Mouse (Mus musculus) adrenal gland, postnatal 10 days (tissue): ENCODE results near the gene Ppp3r1. TPM values are rescaled to one million over a fixed set of nuclear protein-coding genes. Genes with fewer than 3 reads are reported as not detected.
"Not testable (repeated sequence)": the region's sequence is repeated elsewhere in the genome, so short reads cannot be mapped to it uniquely, and the experiment has no call there.

Experiments
- DNase-seq: peaks from one replicate; pipeline ENCODE4 v3.0.0; 2021; ENCODE audit warnings: mixed read lengths
- total RNA-seq, 2 experiments: library from RNA; stranded (reverse); gene quantifications; 2 replicates each; pipeline ENCODE4 v1.2.3; 2021

Ppp3r1 gene
- total RNA-seq, 2 experiments from 2014 or later, result 89.5 to 97.4 TPM

- DNase-seq, result no peak
Observed at GRCm38 (mm10) chr11:17199840-17200501, 40.9 kb downstream of the Ppp3r1 start.

- no peak for DNase-seq
Observed at GRCm38 (mm10) chr11:17200936-17201335, 41.9 kb downstream of the Ppp3r1 start.

DNA sequence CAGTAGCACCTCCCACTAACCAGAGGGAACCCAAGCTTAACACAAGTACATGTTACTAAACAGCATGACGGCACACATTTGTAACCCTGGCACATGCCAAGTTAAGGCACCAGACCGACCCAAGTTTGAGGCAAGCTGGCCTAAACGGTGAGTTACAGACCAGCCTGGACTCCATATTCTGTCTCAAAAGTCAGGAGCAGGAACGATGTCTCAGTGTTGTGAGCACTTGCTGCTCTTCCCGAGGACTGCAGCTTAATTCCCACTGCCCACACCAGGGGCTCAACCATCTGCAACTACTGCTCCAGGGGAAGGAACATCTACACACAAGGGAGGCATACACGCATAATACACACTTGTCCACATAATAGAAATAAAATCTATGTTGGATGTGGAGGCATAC is 43.4 kb downstream of the Ppp3r1 start:
- no peak for DNase-seq

DNA sequence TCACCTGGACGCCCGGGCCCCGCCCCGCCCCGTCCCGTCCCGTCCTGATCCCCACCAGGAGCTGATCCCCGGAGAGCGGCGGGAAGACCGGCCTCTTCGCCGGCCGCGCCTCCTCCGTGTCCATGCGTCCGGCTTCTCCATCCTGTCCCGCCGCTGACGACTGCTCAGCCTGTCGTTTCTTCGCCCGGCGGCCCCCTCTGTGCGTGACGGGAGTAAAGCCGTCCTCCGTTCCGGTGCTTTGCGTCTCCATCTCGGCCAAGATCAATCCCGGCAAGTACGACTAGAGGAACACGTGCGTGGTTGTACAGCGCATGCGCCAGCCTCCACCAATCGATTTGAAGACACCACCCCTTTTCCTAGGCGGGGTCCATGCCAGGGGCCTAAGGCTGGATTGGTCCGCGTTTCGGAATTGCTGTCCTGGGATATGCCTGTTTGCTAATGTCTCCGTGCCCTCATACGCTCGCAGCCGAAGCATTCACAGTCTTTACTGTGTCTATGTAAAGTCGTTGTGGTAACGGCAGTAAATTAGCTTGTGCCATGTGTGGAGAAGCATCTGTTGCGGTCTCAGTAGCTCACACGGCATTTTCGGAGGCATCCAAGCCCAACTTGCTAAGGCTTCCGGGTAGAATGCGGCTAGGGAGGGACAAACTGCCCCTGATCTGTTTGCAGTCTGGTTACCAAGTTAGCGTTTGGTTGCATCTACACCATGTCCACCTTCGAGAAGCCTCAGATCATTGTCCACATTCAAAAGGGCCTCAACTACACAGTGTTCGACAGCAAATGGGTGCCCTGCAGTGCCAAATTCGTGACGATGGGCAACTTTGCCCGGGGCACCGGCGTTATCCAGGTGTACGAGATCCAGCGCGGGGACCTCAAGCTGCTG is 52.4 kb downstream of the Ppp3r1 start, which contains the start of gene Pno1:
Pno1 (minus strand) TSS at position 311 of the 883 bp plus-strand sequence.
- peak; percentile 96 for DNase-seq

GRCm38 (mm10) chr11:17212141-17212495 is 53.1 kb downstream of the Ppp3r1 start:
- no peak for DNase-seq

- DNase-seq, result no peak
Observed at GRCm38 (mm10) chr11:17212903-17213509, 53.9 kb downstream of the Ppp3r1 start.

- DNase-seq, result no peak
Observed at GRCm38 (mm10) chr11:17215475-17215874, 56.4 kb downstream of the Ppp3r1 start.

DNA sequence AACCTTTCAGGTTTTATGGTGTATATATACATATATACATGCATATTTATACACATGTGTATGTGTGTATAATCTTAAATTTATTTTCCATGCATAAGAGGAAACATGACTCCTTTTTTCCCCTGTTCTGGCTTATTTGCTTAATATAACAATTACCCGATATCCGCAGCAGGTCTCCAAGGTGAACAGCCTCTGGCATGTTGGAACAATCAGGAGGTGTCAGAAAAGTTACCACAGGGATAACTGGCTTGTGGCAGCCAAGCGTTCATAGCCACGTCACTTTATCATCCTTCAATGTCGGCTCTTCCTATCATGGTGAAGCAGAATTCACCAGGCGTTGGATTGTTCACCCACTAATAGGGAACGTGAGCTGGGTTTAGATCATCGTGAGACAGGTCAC is 62.1 kb downstream of the Ppp3r1 start:
- DNase-seq, result no peak

GRCm38 (mm10) chr11:17232792-17233191 is 73.7 kb downstream of the Ppp3r1 start:
- DNase-seq, result no peak

- DNase-seq, result no peak
Observed at GRCm38 (mm10) chr11:17236449-17237037, 77.5 kb downstream of the Ppp3r1 start.

GRCm38 (mm10) chr11:17238598-17238997 is 79.5 kb downstream of the Ppp3r1 start:
- DNase-seq, result not testable (repeated sequence)

DNA sequence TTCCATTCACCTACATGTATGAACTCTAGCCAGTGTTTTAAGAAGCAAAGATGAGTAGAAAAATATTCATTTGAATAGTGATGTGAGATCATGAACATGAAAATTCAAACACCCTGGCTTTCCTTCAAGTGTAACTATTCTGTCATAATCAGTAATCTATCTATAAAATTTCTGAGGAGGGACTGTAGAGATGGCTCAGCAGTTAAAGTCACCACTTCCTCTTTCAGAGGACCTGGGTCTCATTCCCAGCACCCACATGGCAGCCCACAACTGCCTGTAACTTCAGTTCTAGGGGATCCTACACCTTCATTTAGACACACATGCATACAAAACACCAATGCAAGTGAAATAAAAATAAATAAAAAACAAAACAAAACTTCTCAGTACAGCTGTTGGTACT is 89.7 kb downstream of the Ppp3r1 start:
- DNase-seq, result no peak

Other genes with a start within 250 kb of the Ppp3r1 start
- gene Fbxo48, start 207.9 kb upstream of the Ppp3r1 start, total RNA-seq, result 1 to 10 TPM; 1.3 to 2.1 TPM
- gene Cnrip1, start 107.7 kb upstream of the Ppp3r1 start, total RNA-seq, result 10 to 100 TPM; 16.1 to 22.2 TPM
- 1 to 10 TPM; 4.8 to 5.4 TPM for gene Plek, start 106.9 kb upstream of the Ppp3r1 start, total RNA-seq
- gene Wdr92, start 22.8 kb downstream of the Ppp3r1 start, total RNA-seq, result 10 to 100 TPM; 13.7 to 14.6 TPM
- 10 to 100 TPM; 35.0 to 38.5 TPM for gene Pno1, start 52.3 kb downstream of the Ppp3r1 start, total RNA-seq
- 10 to 100 TPM; 54.5 to 63.3 TPM for gene C1d, start 98.3 kb downstream of the Ppp3r1 start, total RNA-seq